Mouse (Mus musculus): ENCODE measurements at regions not wholly inside any gene's neighbourhood (a gene's known extent, or its start where the extent isn't known, plus 50 kb on each side); places are given as distances from the start of the nearest gene placed in this dataset.

DNA sequence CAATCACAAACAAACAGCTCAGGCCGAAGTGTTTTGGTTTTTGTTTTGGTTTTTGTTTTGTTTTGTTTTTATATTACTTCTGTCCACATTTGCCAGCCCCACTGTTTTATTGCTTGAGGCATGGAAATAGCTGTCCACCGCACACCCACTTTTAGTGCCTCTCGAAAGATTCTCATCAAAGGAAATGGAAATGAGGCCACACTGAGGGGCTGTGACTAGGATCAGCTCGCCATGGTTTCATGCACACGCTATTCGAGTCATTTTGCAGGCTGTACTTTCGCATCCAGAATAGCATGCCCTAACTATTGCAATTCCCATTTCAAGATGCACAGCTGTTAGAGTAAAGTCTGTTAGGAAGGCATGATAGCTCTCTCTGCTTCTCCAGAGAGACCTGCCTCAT lies 1543.4 kb upstream of the Tenm3 start:
- DNase-seq (ENCODE audit: low spot score), result no peak

DNA sequence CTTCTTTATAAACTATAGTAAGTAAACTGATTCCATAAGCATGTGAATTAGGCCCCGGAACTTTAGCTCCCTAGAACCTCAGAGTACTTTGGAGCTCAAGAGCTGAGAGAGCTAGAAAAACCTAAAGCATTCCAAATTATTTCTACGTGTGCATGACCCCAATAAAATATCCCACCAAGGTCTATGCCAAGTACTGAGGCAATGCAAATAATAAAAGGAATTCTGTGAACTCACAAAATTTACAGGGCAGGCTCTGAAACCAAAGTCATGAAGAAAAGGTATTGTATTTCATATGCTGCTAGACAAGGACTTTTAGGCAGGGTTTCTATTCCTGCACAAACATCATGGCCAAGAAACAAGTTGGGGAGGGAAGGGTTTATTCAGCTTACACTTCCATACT lies 1539.9 kb upstream of the Tenm3 start:
- DNase-seq (ENCODE audit: low spot score), result no peak

GRCm38 (mm10) chr8:50379745-50380144 lies 1536.0 kb upstream of the Tenm3 start:
- DNase-seq (ENCODE audit: low spot score), result no peak

DNA sequence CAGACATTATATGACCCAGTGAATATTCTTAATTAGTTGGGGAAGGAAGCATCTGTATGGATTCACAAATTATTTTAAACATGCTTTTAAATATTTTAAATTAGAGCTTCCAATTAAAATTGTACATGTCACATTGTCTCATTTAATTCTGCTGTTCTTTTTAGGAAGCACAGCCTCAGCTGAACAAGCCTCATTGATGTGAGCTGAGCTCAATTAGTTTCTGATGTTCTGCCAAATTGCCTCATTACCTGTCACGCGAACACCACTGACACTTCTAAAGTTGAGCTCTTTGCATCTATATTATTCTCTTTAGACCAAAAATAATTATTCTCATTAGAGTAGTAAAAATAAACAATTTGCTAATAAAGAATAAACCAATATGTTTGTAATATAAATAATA lies 1530.0 kb upstream of the Tenm3 start:
- DNase-seq (ENCODE audit: low spot score), result no peak

DNA sequence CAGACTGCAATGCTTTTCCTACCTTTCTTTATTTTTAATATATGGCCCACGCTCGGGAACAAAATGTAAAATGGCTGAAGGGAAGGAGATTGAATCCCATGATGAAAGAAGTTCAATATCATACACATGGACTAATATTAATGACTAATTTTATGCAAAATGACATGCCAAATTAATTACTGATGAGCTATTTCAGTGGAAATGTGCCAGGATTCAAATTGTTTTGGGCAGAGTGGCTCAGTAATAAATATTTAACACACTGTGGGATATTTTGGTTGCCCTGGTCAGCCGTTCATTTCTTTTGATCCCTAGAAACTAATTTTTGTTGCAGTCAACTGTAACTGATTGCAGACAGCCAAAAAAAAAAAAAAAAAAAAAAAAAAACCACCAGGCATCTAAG lies 1482.7 kb upstream of the Tenm3 start:
- no peak for DNase-seq (ENCODE audit: low spot score)

DNA sequence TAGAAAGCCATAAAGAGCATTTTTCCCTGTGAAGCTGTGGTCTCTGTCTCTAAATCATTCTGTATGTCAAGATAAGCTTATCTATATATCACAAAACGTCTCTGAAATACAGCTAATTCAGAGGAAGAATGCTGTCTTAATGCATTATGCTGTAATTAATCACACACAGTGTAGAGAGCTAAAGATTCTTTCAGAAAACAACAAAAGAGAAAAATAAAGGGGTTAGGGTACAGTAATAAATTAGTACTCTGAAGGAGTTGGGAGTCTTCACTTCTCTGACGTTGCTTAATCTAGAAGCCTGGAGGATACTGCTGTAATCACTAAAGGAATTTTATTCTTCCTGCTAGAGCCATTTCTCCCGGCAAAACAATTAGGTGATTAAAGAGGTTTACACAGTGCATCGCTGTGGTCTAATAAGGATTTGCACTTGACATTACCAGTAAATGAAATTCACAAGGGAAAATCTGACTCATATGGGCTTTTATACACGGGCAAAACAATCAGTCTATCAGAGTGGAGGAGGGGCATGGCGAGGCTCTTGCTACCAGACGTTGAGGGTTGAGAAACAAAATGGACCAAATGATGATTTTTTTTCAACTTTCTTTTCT lies 1477.7 kb upstream of the Tenm3 start:
- peak; percentile 76 for DNase-seq (ENCODE audit: low spot score)

- DNase-seq (ENCODE audit: low spot score), result no peak
Observed at GRCm38 (mm10) chr8:50316641-50317040, 1472.9 kb upstream of the Tenm3 start.

- DNase-seq (ENCODE audit: low spot score), result no peak
Observed at GRCm38 (mm10) chr8:50310308-50310707, 1466.6 kb upstream of the Tenm3 start.

- no peak for DNase-seq (ENCODE audit: low spot score)
Observed at GRCm38 (mm10) chr8:50300316-50300715, 1456.6 kb upstream of the Tenm3 start.

DNA sequence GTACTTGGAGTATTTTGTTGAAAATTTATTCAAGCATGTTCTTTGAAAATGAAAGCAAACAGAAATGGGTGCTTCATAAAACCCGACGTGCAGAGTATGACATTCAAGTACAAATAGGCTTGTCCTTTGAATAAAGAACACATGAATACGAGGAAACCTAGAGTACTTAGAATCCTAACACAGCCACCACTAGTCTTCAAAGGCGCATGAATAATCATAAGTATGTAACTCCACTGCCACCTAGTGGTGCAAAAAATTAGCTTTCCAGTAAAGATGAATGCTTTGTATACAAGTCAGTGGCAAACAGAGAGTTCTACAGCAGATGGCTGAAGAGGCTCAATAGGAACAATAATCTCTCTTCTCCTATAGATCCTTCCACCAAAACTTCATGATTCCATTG lies 1449.8 kb upstream of the Tenm3 start:
- DNase-seq (ENCODE audit: low spot score), result peak; percentile 95

DNA sequence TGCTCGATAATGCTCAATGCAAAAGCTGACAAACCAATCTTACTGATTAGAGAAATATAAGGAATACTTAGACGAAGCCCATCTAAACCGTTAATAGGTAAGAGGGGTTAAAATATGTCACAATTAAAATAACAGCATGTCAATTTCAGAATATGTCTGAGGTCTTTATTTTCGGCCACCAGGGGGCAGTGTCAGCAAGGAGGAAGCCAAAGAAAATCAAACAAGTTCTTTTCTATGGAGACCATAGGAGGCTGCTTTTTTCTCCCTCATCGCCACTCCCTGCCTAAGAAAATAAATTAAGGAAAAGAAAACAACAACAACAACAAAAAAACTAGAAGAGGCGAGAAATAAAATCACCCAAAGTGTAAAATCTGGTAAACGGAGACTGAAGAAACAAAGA lies 1448.4 kb upstream of the Tenm3 start:
- peak; percentile 63 for DNase-seq (ENCODE audit: low spot score)

GRCm38 (mm10) chr8:50276346-50276745 lies 1432.6 kb upstream of the Tenm3 start:
- DNase-seq (ENCODE audit: low spot score), result no peak

- no peak for DNase-seq (ENCODE audit: low spot score)
Observed at GRCm38 (mm10) chr8:50264757-50265156, 1421.0 kb upstream of the Tenm3 start.

Data from MN1 (cell line).